8 mouse cellular contexts compared by ENCODE assay signal in genomic region chr17:6862040-6862780, GRCm38 (mm10).
DNase-seq lines count a peak whose midpoint lies in the region; ATAC-seq and TF ChIP-seq lines count a peak whose summit lies in the region.

No protein-coding gene starts in this region.

- H3K36me3 ChIP-seq in kidney, embryonic 14.5 days (ENCODE audit: control insufficient read depth, insufficient read depth, low read length): no peaks in the 10 kb centered on the region
- H3K36me3 ChIP-seq in hindbrain, embryonic 12.5 days: no peaks in the 10 kb centered on the region
- no peaks in the 10 kb centered on the region for H3K36me3 ChIP-seq in midbrain, embryonic 12.5 days
- H3K36me3 ChIP-seq in kidney, adult 2 months (ENCODE audit: control insufficient read depth, insufficient read depth, low read length): no peaks in the 10 kb centered on the region

- no peak overlapping the region for H3K27ac ChIP-seq in kidney, embryonic 14.5 days (ENCODE audit: low read depth, low read length)
- no peak overlapping the region for H3K27ac ChIP-seq in bone marrow macrophage, adult 2 months (ENCODE audit: insufficient read depth, low read depth, low read length)
- peak overlapping the region; percentile 85; the same call in 1 of the 2 replicates for H3K27ac ChIP-seq in hindbrain, embryonic 12.5 days
- peak overlapping the region; percentile 86 for H3K27ac ChIP-seq in midbrain, embryonic 12.5 days (replicated peaks)
- H3K27ac ChIP-seq in kidney, adult 2 months (ENCODE audit: insufficient read depth, low read depth, low read length): no peak overlapping the region

- no peak for ATAC-seq in kidney, embryonic 14.5 days (ENCODE audit: low FRiP score, low TSS enrichment)
- peak; percentile 29; the same call in 1 of the 2 replicates for ATAC-seq in hindbrain, embryonic 12.5 days (ENCODE audit: low FRiP score)
- no peak for ATAC-seq in midbrain, embryonic 12.5 days (ENCODE audit: low FRiP score, low read depth)
- ATAC-seq in frontal cortex, adult (ENCODE audit: low TSS enrichment): no peak

- no peak for TF ChIP-seq POLR2A in bone marrow macrophage, adult 2 months (IDR thresholded peaks at IDR 0.05; ENCODE audit: borderline replicate concordance, low read depth, low read length)
- TF ChIP-seq POLR2A in kidney, adult 2 months (IDR thresholded peaks at IDR 0.05; ENCODE audit: low read depth, low read length): no peak

- H3K4me3 ChIP-seq in kidney, embryonic 14.5 days (ENCODE audit: low read length): no peak overlapping the region
- H3K4me3 ChIP-seq in bone marrow macrophage, adult 2 months (ENCODE audit: insufficient read depth, low read length): peak overlapping the region; percentile 44; the same call in 1 of the 2 replicates
- no peak overlapping the region for H3K4me3 ChIP-seq in hindbrain, embryonic 12.5 days
- H3K4me3 ChIP-seq in midbrain, embryonic 12.5 days: no peak overlapping the region
- no peak overlapping the region for H3K4me3 ChIP-seq in kidney, adult 2 months (ENCODE audit: insufficient read depth, low read depth, low read length)

- H3K9me3 ChIP-seq in kidney, embryonic 14.5 days (ENCODE audit: control insufficient read depth, low read length): no peaks in the 10 kb centered on the region
- H3K9me3 ChIP-seq in hindbrain, embryonic 12.5 days (replicated peaks): no peaks in the 10 kb centered on the region
- no peaks in the 10 kb centered on the region for H3K9me3 ChIP-seq in midbrain, embryonic 12.5 days

- no peak overlapping the region for H3K9ac ChIP-seq in kidney, embryonic 14.5 days (ENCODE audit: low read depth, low read length)
- no peak overlapping the region for H3K9ac ChIP-seq in hindbrain, embryonic 12.5 days
- no peak overlapping the region for H3K9ac ChIP-seq in midbrain, embryonic 12.5 days (replicated peaks)

- no peaks in the 10 kb centered on the region for H3K27me3 ChIP-seq in kidney, embryonic 14.5 days (ENCODE audit: control insufficient read depth, insufficient read depth, low read length)
- no peaks in the 10 kb centered on the region for H3K27me3 ChIP-seq in hindbrain, embryonic 12.5 days
- H3K27me3 ChIP-seq in midbrain, embryonic 12.5 days: peaks cover 40% of the 10 kb centered on the region
- H3K27me3 ChIP-seq in kidney, adult 2 months (replicated peaks; ENCODE audit: control insufficient read depth, insufficient read depth, low read length): no peaks in the 10 kb centered on the region

- 65% methylated on average over 12 of the region's 12 CpGs for WGBS in kidney, embryonic 14.5 days
- WGBS in hindbrain, embryonic 12.5 days: 45% methylated on average over 12 of the region's 12 CpGs
- 50% methylated on average over 12 of the region's 12 CpGs for WGBS in midbrain, embryonic 12.5 days
- whole genome bisulfite sequencing in kidney, adult 2 months: 83% methylated on average over 12 of the region's 12 CpGs

- H3K4me1 ChIP-seq in kidney, embryonic 14.5 days (ENCODE audit: control insufficient read depth, insufficient read depth, low read length): peaks cover 39% of the 10 kb centered on the region
- H3K4me1 ChIP-seq in bone marrow macrophage, adult 2 months (ENCODE audit: control insufficient read depth, insufficient read depth, low read length): no peaks in the 10 kb centered on the region
- peaks cover 43% of the 10 kb centered on the region for H3K4me1 ChIP-seq in hindbrain, embryonic 12.5 days
- peaks cover 39% of the 10 kb centered on the region for H3K4me1 ChIP-seq in midbrain, embryonic 12.5 days
- H3K4me1 ChIP-seq in kidney, adult 2 months (ENCODE audit: control insufficient read depth, insufficient read depth, low read length): peaks cover 16% of the 10 kb centered on the region; the same call in 1 of the 2 replicates

- TF ChIP-seq CTCF in bone marrow macrophage, adult 2 months (IDR thresholded peaks at IDR 0.05; ENCODE audit: low read depth, low read length): no peak
- no peak for TF ChIP-seq CTCF in kidney, adult 2 months (conservative IDR thresholded peaks at IDR 0.05; ENCODE audit: insufficient read depth, insufficient read length, low read depth, low read length)

- H3K4me2 ChIP-seq in kidney, embryonic 14.5 days (replicated peaks; ENCODE audit: low read depth, low read length): peak overlapping the region; percentile 42; the same call in 1 of the 2 replicates
- H3K4me2 ChIP-seq in hindbrain, embryonic 12.5 days (replicated peaks): peak overlapping the region; percentile 49
- peak overlapping the region; percentile 47 for H3K4me2 ChIP-seq in midbrain, embryonic 12.5 days (replicated peaks)

- DNase-seq in kidney, postnatal 36 days: no peak
- DNase-seq in adrenal gland, postnatal 25 days: no peak
- no peak for DNase-seq in kidney, adult 2 months

Comparison
In these comparisons a context has a peak if more than half of its experiments do, and no peak if none do; other contexts are left out.
1. H3K27ac ChIP-seq: peak in hindbrain, embryonic 12.5 days (single experiment) and midbrain, embryonic 12.5 days (single experiment); none in kidney, embryonic 14.5 days (single experiment), bone marrow macrophage, adult 2 months (single experiment) and kidney, adult 2 months (single experiment).
2. Peak in every context shown above with its lines, with median percentiles within 50 percentile points of each other: H3K4me2 ChIP-seq.